Mouse (Mus musculus) heart, adult 2 months (tissue): ENCODE measurements around the gene Gtf3c5. TPM values are rescaled to one million over a fixed set of nuclear protein-coding genes. Genes with fewer than 3 reads are reported as not detected.

Experiments used
- DNase-seq, 2 experiments: peaks; one replicate each; pipeline ENCODE4 v3.0.0; 2021
- H3K27ac ChIP-seq: fragments of 200-600 bp; 2 replicates; pipeline ENCODE4 v1.8.1; 2022
- H3K27me3 ChIP-seq: fragments of 200-500 bp; 2 replicates; pipeline ENCODE4 v1.6.1; 2012; ENCODE audit warnings: mild to moderate bottlenecking, low read length, inconsistent platforms, mixed read lengths; ENCODE audit not compliant: control insufficient read depth, insufficient read depth
- H3K36me3 ChIP-seq: fragments of 200-500 bp; 2 replicates; pipeline ENCODE4 v1.6.1; 2012; ENCODE audit warnings: low read length, inconsistent platforms; ENCODE audit not compliant: control insufficient read depth, insufficient read depth
- H3K4me1 ChIP-seq: fragments of 200-500 bp; 2 replicates; pipeline ENCODE4 v1.6.1; 2011; ENCODE audit warnings: low read length; ENCODE audit not compliant: control insufficient read depth, insufficient read depth
- H3K4me3 ChIP-seq: fragments of 200-600 bp; 2 replicates; pipeline ENCODE4 v1.8.1; 2022
- H3K79me2 ChIP-seq: fragments of 200-500 bp; replicated peaks from 2 replicates; pipeline ENCODE4 v1.6.1; 2012; ENCODE audit warnings: mild to moderate bottlenecking, inconsistent platforms, low read length, moderate library complexity, mixed read lengths; ENCODE audit not compliant: control insufficient read depth, insufficient read depth
- H3K9ac ChIP-seq: fragments of 200-500 bp; 2 replicates; pipeline ENCODE4 v1.6.1; 2012; ENCODE audit warnings: low read depth, mild to moderate bottlenecking, control low read depth, inconsistent platforms, low read length, mixed read lengths
- CTCF ChIP-seq: fragments of 200-600 bp; IDR thresholded peaks from 2 replicates; pipeline ENCODE4 v1.8.1; 2022; ENCODE audit warnings: antibody characterized with exemption, mild to moderate bottlenecking, moderate library complexity
- EP300 ChIP-seq: fragments of 200-500 bp; IDR thresholded peaks from 2 replicates; pipeline ENCODE4 v1.6.1; 2011; ENCODE audit warnings: low read depth, low read length, control low read depth; ENCODE audit not compliant: insufficient read depth
- POLR2A ChIP-seq: fragments of 200-500 bp; IDR thresholded peaks from 2 replicates; pipeline ENCODE4 v1.6.1; 2011; ENCODE audit warnings: mild to moderate bottlenecking, low read depth, low read length, control low read depth; ENCODE audit not compliant: insufficient read depth
- WGBS: fragments of 180-500 bp; shearing (Covaris S2); methylation state at CpG from one replicate; pipeline ENCODE4 v1.1.7; 2018; 5-methylcytosine and 5-hydroxymethylcytosine counted together
- intact Hi-C: fragments of 180-260 bp; cut with DNase I; formaldehyde crosslinking; loops from one replicate; pipeline ENCODE4 v1.15.1; 2025
- polyA plus RNA-seq: library from polyadenylated mRNA; depleted of rRNA; stranded (reverse); fragments of >200 nt; gene quantifications from 2 replicates; pipeline ENCODE4 v1.2.3, GENCODE M21; 2012
- total RNA-seq, 2 experiments: library from RNA; stranded (reverse); gene quantifications; 2 replicates each; pipeline ENCODE4 v1.2.3; 2021

Gene Gtf3c5
- total and polyA plus RNA-seq, 3 experiments: 11.0 to 14.3 (median 12.2) TPM

GRCm38 (mm10) chr2:28533901-28534435 lies 49.6 kb downstream of the Gtf3c5 start:
- intact Hi-C loops: no loop called here
- H3K27ac ChIP-seq: peak overlapping the region; percentile 90
- TF ChIP-seq POLR2A: no peak
- TF ChIP-seq CTCF: no peak
- TF ChIP-seq EP300: no peak

DNA sequence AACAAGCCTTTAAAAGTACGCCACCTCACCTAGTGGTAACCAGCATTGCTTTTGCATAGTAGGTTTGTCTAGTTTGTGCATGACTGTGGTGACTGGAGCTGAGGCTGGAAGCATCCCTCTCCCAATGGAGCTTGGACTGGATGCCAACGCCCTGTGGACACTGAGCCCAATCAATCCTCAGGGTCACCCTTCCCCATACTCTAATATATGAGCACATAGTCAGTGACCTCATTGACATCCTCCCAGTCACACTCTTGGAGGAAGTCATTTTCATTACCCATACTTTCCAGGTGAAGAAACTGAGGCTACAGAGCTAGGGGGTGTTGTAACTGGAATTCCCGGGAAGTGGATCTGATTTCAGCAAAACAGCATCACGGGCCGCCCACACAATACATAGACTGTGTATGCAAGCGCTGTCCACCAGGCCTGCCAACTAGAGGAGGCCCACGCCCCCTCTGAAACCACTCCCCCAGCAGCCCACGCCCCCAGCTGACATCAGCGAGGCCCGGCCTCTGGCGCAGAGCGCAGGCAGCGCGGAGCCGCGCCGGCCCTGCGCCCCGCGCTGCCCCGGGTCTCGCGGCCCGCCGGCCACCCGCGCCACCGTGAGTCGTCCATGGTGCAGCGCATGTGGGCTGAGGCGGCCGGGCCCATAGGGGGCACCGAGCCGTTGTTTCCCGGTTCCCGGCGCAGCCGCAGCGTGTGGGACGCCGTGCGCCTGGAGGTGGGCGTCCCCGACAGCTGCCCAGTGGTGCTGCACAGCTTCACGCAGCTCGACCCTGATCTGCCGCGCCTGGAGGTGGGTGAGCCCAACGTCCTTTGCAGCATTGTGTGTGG lies 50.4 kb downstream of the Gtf3c5 start:
- Histone ChIP-seq H3K27me3 (no peaks in the 10 kb centered on the region), H3K4me1 (peaks cover 36% of the 10 kb centered on the region)
- 2% methylated on average over 49 of the region's 49 CpGs for WGBS

More at GRCm38 (mm10) chr2:28533901-28534435, 49.6 kb downstream of the Gtf3c5 start:
- Histone ChIP-seq H3K4me3 (peak overlapping the region; percentile 88), H3K4me1 (peaks cover 38% of the 10 kb centered on the region), H3K79me2 (no peaks in the 10 kb centered on the region), H3K9ac (peak overlapping the region; percentile 86), H3K36me3 (no peaks in the 10 kb centered on the region), H3K27me3 (no peaks in the 10 kb centered on the region)
- no peak for DNase-seq
- WGBS: 45% methylated on average over 7 of the region's 7 CpGs

GRCm38 (mm10) chr2:28530311-28530710 lies 53.2 kb downstream of the Gtf3c5 start:
- 37% methylated on average over 7 of the region's 7 CpGs for WGBS
- peak overlapping the region; percentile 27 for H3K27ac ChIP-seq
- H3K4me1 ChIP-seq: peaks cover 41% of the 10 kb centered on the region
- no peaks in the 10 kb centered on the region for H3K79me2 ChIP-seq
- DNase-seq: peak in 1 of 2 experiments; percentile 33
- H3K4me3 ChIP-seq: no peak overlapping the region
- intact Hi-C loops: no loop called here
- TF ChIP-seq POLR2A (no peak), EP300 (no peak), CTCF (no peak)
- no peaks in the 10 kb centered on the region for H3K36me3 ChIP-seq
- H3K9ac ChIP-seq: no peak overlapping the region
- no peaks in the 10 kb centered on the region for H3K27me3 ChIP-seq

More for the DNA sequence above, 50.4 kb downstream of the Gtf3c5 start:
- intact Hi-C loops: no loop called here
- TF ChIP-seq EP300: no peak
- peak; percentile 60 for TF ChIP-seq CTCF
- TF ChIP-seq POLR2A: peak; percentile 47; the same call in 1 of the 2 replicates
- Histone ChIP-seq H3K36me3 (no peaks in the 10 kb centered on the region), H3K4me3 (peak overlapping the region; percentile 88), H3K79me2 (no peaks in the 10 kb centered on the region), H3K9ac (peak overlapping the region; percentile 86), H3K27ac (peak overlapping the region; percentile 90)
- DNase-seq: peak; percentile 93 to 94

- H3K79me2 ChIP-seq: no peaks in the 10 kb centered on the region
- H3K27ac ChIP-seq: peak overlapping the region; percentile 24; the same call in 1 of the 2 replicates
- intact Hi-C loops: no loop called here
- H3K4me3 ChIP-seq: no peak overlapping the region
- H3K9ac ChIP-seq: no peak overlapping the region
- DNase-seq: no peak
- H3K4me1 ChIP-seq: peaks cover 39% of the 10 kb centered on the region
- WGBS: 50% methylated on average over 4 of the region's 4 CpGs
- no peaks in the 10 kb centered on the region for H3K27me3 ChIP-seq
- TF ChIP-seq POLR2A (no peak), EP300 (no peak), CTCF (no peak)
- H3K36me3 ChIP-seq: no peaks in the 10 kb centered on the region
Observed at GRCm38 (mm10) chr2:28529856-28530255, 53.7 kb downstream of the Gtf3c5 start.

- Histone ChIP-seq H3K27ac (no peak overlapping the region), H3K4me3 (no peak overlapping the region), H3K79me2 (no peaks in the 10 kb centered on the region), H3K36me3 (no peaks in the 10 kb centered on the region), H3K27me3 (no peaks in the 10 kb centered on the region), H3K4me1 (peaks cover 36% of the 10 kb centered on the region), H3K9ac (no peak overlapping the region)
- no peak for DNase-seq
- 94% methylated on average over 7 of the region's 7 CpGs for WGBS
- intact Hi-C loops: no loop called here
- TF ChIP-seq EP300: no peak
- no peak for TF ChIP-seq CTCF
- TF ChIP-seq POLR2A: no peak
Observed at GRCm38 (mm10) chr2:28528354-28528730, 55.2 kb downstream of the Gtf3c5 start.
